Mouse (Mus musculus) adrenal gland, adult 10 weeks (tissue): ENCODE results near the gene Tars. TPM values are rescaled to one million over a fixed set of nuclear protein-coding genes. Genes with fewer than 3 reads are reported as not detected.

Experiments
- polyA plus RNA-seq: library from polyadenylated mRNA; stranded (reverse); fragments of 350-450 nt; fragmentation: Illumina TruSeq; extraction: RNeasy Lipid Tissue Mini Kit (QIAGEN cat#74804); gene quantifications from one replicate; pipeline ENCODE4 v1.2.3, GENCODE M21; 2014; ENCODE audit warnings: low read depth, low replicate concordance

The Tars gene
- polyA plus RNA-seq, result 80.4 TPM

DNA sequence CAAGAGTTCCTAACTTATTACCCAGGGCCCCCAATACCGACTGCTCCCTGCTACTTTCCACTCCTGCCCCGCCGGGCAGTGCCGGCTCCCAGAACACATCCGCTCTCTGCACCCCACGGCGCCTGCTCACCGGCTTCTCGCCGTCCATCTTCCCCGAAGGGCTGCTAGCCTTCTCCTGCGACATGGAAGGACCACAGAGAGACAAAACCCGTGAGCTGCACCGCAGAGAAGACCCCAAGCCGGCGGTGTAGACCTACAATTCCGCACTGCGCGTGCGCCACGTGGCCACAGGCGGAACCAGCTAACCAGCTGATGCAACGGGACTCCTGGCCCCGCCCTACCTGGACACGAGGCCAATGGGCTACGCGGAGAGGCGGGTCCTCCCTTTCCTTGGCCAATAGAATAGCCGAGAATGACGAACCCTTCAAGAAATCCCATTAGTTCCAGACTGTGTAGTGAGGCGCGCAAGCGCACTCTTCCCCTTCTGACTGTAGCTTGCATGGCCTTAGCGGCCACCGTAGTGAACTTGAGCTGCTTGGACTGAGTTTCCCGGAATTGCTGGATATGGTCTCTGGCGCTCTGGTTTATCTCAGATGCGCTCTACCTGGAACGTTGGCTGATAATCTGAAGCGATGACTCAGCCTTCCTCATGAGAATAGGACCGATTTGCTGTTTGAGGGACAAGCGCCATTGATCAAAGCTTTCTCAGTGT, at the start of gene Tars:
Gene Tars (minus strand): TSS at position 310 of the 712 bp plus-strand sequence.

